Mouse (Mus musculus) embryonic facial prominence, embryonic 10.5 days (tissue): ENCODE results near the gene Sf3a2. TPM values are rescaled to one million over a fixed set of nuclear protein-coding genes. Genes with fewer than 3 reads are reported as not detected.

Source experiments
- DNase-seq: peaks from one replicate; pipeline ENCODE4 v3.0.0-alpha.2; 2017; ENCODE audit warnings: low spot score
- H3K27ac ChIP-seq: fragments of 300-500 bp; sonication (generic); replicated peaks from 2 replicates; pipeline ENCODE4 v1.5.1; 2016; ENCODE audit warnings: mild to moderate bottlenecking
- H3K27me3 ChIP-seq: fragments of 300-500 bp; sonication (generic); replicated peaks from 2 replicates; pipeline ENCODE4 v1.6.1; 2016; ENCODE audit warnings: low read depth, mild to moderate bottlenecking; ENCODE audit not compliant: poor library complexity, severe bottlenecking
- H3K36me3 ChIP-seq: fragments of 300-500 bp; sonication (generic); replicated peaks from 2 replicates; pipeline ENCODE4 v1.6.1; 2016; ENCODE audit warnings: mild to moderate bottlenecking, moderate library complexity
- H3K4me1 ChIP-seq: fragments of 300-500 bp; sonication (generic); 2 replicates; pipeline ENCODE4 v1.6.1; 2016
- H3K4me3 ChIP-seq: fragments of 300-500 bp; sonication (generic); 2 replicates; pipeline ENCODE4 v1.5.1; 2016; ENCODE audit warnings: mild to moderate bottlenecking, moderate library complexity
- H3K9me3 ChIP-seq: fragments of 300-500 bp; sonication (generic); 2 replicates; pipeline ENCODE4 v1.6.1; 2016; ENCODE audit warnings: mild to moderate bottlenecking
- WGBS: fragments of 180-500 bp; shearing (Covaris S2); methylation state at CpG from one replicate; pipeline ENCODE4 v1.1.7; 2016; 5-methylcytosine and 5-hydroxymethylcytosine counted together
- polyA plus RNA-seq: library from polyadenylated mRNA; unstranded; fragments of >200 nt; fragmentation: Nextera tagmentation; extraction: Ambion mirVana; gene quantifications from 2 replicates; pipeline ENCODE4 v1.2.1, GENCODE M21; 2016

Sf3a2 gene
- polyA plus RNA-seq, 1 experiment from 2014 or later, result 114 TPM

GRCm38 (mm10) chr10:80835617-80836016 lies 37.6 kb downstream of the Sf3a2 start:
- Histone ChIP-seq H3K27ac (no peak overlapping the region), H3K27me3 (peaks cover 67% of the 10 kb centered on the region), H3K4me1 (peaks cover 64% of the 10 kb centered on the region), H3K9me3 (peaks cover 20% of the 10 kb centered on the region), H3K36me3 (0 out of 2 replicates have a peak, but pooled peaks cover 10% of the 10 kb centered on the region), H3K4me3 (peak overlapping the region; percentile 29)
- peak; percentile 38 for DNase-seq
- 57% methylated on average over 30 of the region's 30 CpGs for WGBS

- 49% methylated on average over 7 of the region's 7 CpGs for WGBS
- H3K4me1 ChIP-seq, result peaks cover 61% of the 10 kb centered on the region
- DNase-seq, result no peak
- H3K9me3 ChIP-seq, result peaks cover 20% of the 10 kb centered on the region
- H3K4me3 ChIP-seq, result peak overlapping the region; percentile 6; the same call in 1 of the 2 replicates
- H3K27ac ChIP-seq, result no peak overlapping the region
- H3K36me3 ChIP-seq, result 0 out of 2 replicates have a peak, but pooled peaks cover 10% of the 10 kb centered on the region
- H3K27me3 ChIP-seq, result peaks cover 80% of the 10 kb centered on the region
These were observed 39.0 kb downstream of the Sf3a2 start for GRCm38 (mm10) chr10:80836949-80837379.

- Histone ChIP-seq H3K9me3 (peaks cover 20% of the 10 kb centered on the region), H3K4me3 (0 out of 2 replicates have a peak overlapping the region, but pooled peaks have one; percentile 14), H3K36me3 (0 out of 2 replicates have a peak, but pooled peaks cover 10% of the 10 kb centered on the region), H3K27me3 (peaks cover 82% of the 10 kb centered on the region), H3K4me1 (peaks cover 54% of the 10 kb centered on the region), H3K27ac (no peak overlapping the region)
- no peak for DNase-seq
- WGBS, result 10% methylated on average over 2 of the region's 2 CpGs
These were observed 39.8 kb downstream of the Sf3a2 start for GRCm38 (mm10) chr10:80837827-80838226.

GRCm38 (mm10) chr10:80838346-80838912 lies 40.4 kb downstream of the Sf3a2 start:
- Histone ChIP-seq H3K4me3 (0 out of 2 replicates have a peak overlapping the region, but pooled peaks have one; percentile 14), H3K27ac (no peak overlapping the region), H3K27me3 (peaks cover 82% of the 10 kb centered on the region), H3K4me1 (peaks cover 52% of the 10 kb centered on the region), H3K36me3 (0 out of 2 replicates have a peak, but pooled peaks cover 10% of the 10 kb centered on the region), H3K9me3 (peaks cover 20% of the 10 kb centered on the region)
- no peak for DNase-seq
- 58% methylated on average over 2 of the region's 2 CpGs for WGBS

- Histone ChIP-seq H3K4me1 (peaks cover 55% of the 10 kb centered on the region), H3K9me3 (peaks cover 11% of the 10 kb centered on the region)
These were observed 41.9 kb downstream of the Sf3a2 start for GRCm38 (mm10) chr10:80839848-80840247.

GRCm38 (mm10) chr10:80841685-80842084 lies 43.7 kb downstream of the Sf3a2 start:
- H3K27me3 ChIP-seq, result peaks cover 80% of the 10 kb centered on the region

More at GRCm38 (mm10) chr10:80839848-80840247, 41.9 kb downstream of the Sf3a2 start:
- Histone ChIP-seq H3K27ac (no peak overlapping the region), H3K36me3 (0 out of 2 replicates have a peak, but pooled peaks cover 3% of the 10 kb centered on the region), H3K4me3 (no peak overlapping the region), H3K27me3 (peaks cover 82% of the 10 kb centered on the region)
- 70% methylated on average over 6 of the region's 6 CpGs for WGBS
- no peak for DNase-seq

GRCm38 (mm10) chr10:80842334-80842733 lies 44.3 kb downstream of the Sf3a2 start:
- peaks cover 35% of the 10 kb centered on the region for H3K4me1 ChIP-seq
- WGBS, result 82% methylated on average over 15 of the region's 15 CpGs
- DNase-seq, result no peak
- no peak overlapping the region for H3K27ac ChIP-seq
- no peaks in the 10 kb centered on the region for H3K36me3 ChIP-seq
- peaks cover 74% of the 10 kb centered on the region for H3K27me3 ChIP-seq
- no peaks in the 10 kb centered on the region for H3K9me3 ChIP-seq
- H3K4me3 ChIP-seq, result no peak overlapping the region

More at GRCm38 (mm10) chr10:80841685-80842084, 43.7 kb downstream of the Sf3a2 start:
- H3K4me1 ChIP-seq, result peaks cover 41% of the 10 kb centered on the region
- no peaks in the 10 kb centered on the region for H3K9me3 ChIP-seq
- no peaks in the 10 kb centered on the region for H3K36me3 ChIP-seq
- WGBS, result 73% methylated on average over 2 of the region's 2 CpGs
- no peak for DNase-seq
- no peak overlapping the region for H3K4me3 ChIP-seq
- H3K27ac ChIP-seq, result no peak overlapping the region

GRCm38 (mm10) chr10:80843087-80843930 lies 45.3 kb downstream of the Sf3a2 start:
- H3K4me1 ChIP-seq, result peaks cover 28% of the 10 kb centered on the region
- no peaks in the 10 kb centered on the region for H3K36me3 ChIP-seq
- H3K9me3 ChIP-seq, result no peaks in the 10 kb centered on the region
- WGBS, result 9% methylated on average over 32 of the region's 32 CpGs
- H3K27me3 ChIP-seq, result peaks cover 65% of the 10 kb centered on the region
- H3K4me3 ChIP-seq, result peak overlapping the region; percentile 65
- DNase-seq, result peak; percentile 24
- H3K27ac ChIP-seq, result peak overlapping the region; percentile 65

GRCm38 (mm10) chr10:80843931-80844547 lies 46.0 kb downstream of the Sf3a2 start, which contains the start of gene Lingo3:
TSS of gene Lingo3 (minus strand) at chr10:80844039.
- Histone ChIP-seq H3K9me3 (no peaks in the 10 kb centered on the region), H3K4me1 (peaks cover 35% of the 10 kb centered on the region), H3K36me3 (no peaks in the 10 kb centered on the region), H3K4me3 (peak within 1 kb of the TSS; percentile 65), H3K27ac (peak within 1 kb of the TSS; percentile 65), H3K27me3 (peaks cover 63% of the 10 kb centered on the region)
- WGBS, result 5% methylated on average over 51 of the region's 51 CpGs
- peak; percentile 56 for DNase-seq

GRCm38 (mm10) chr10:80845055-80845693 lies 47.2 kb downstream of the Sf3a2 start:
- H3K27me3 ChIP-seq, result peaks cover 63% of the 10 kb centered on the region
- 68% methylated on average over 8 of the region's 8 CpGs for WGBS
- H3K9me3 ChIP-seq, result no peaks in the 10 kb centered on the region
- no peak overlapping the region for H3K27ac ChIP-seq
- DNase-seq, result no peak
- H3K4me3 ChIP-seq, result peak overlapping the region; percentile 65; the same call in 1 of the 2 replicates
- H3K4me1 ChIP-seq, result peaks cover 38% of the 10 kb centered on the region
- peaks cover 3% of the 10 kb centered on the region for H3K36me3 ChIP-seq

- H3K4me3 ChIP-seq, result no peak overlapping the region
- peaks cover 38% of the 10 kb centered on the region for H3K4me1 ChIP-seq
- 81% methylated on average over 12 of the region's 12 CpGs for WGBS
- peaks cover 9% of the 10 kb centered on the region for H3K36me3 ChIP-seq
- H3K9me3 ChIP-seq, result no peaks in the 10 kb centered on the region
- no peak overlapping the region for H3K27ac ChIP-seq
- peaks cover 58% of the 10 kb centered on the region for H3K27me3 ChIP-seq
- no peak for DNase-seq
These were observed 47.7 kb downstream of the Sf3a2 start for GRCm38 (mm10) chr10:80845732-80846131.

- Histone ChIP-seq H3K9me3 (no peaks in the 10 kb centered on the region), H3K4me1 (peaks cover 26% of the 10 kb centered on the region), H3K36me3 (peaks cover 34% of the 10 kb centered on the region), H3K27ac (no peak overlapping the region), H3K27me3 (peaks cover 30% of the 10 kb centered on the region), H3K4me3 (0 out of 2 replicates have a peak overlapping the region, but pooled peaks have one; percentile 8)
- DNase-seq, result peak; percentile 57
- 10% methylated on average over 10 of the region's 10 CpGs for WGBS
These were observed 50.6 kb downstream of the Sf3a2 start for GRCm38 (mm10) chr10:80848571-80848970.
